Mouse (Mus musculus) ES-Bruce4 (cell line): ENCODE results near the gene Rasa3.

Experiments
- CTCF ChIP-seq: IDR thresholded peaks from one replicate; pipeline ENCODE4 v1.8.1; 2011; ENCODE audit warnings: low read depth, low read length
- EP300 ChIP-seq: IDR thresholded peaks from 2 replicates; pipeline ENCODE4 v1.6.1; 2011; ENCODE audit warnings: low read depth, low read length; ENCODE audit not compliant: insufficient read depth

- no peak for TF ChIP-seq EP300
- no peak for TF ChIP-seq CTCF
Measured at GRCm38 (mm10) chr8:13668367-13668766, 9.0 kb downstream of the Rasa3 start.
